ENCODE assay signal across 24 mouse cellular contexts in genomic region chr11:61044741-61045140, GRCm38 (mm10). TPM values are rescaled to one million over a fixed set of nuclear protein-coding genes. Genes with fewer than 3 reads are reported as not detected.
A peak's percentile ranks its signal among the peaks of the same experiment; 100 is the strongest.
DNase-seq lines count a peak whose midpoint lies in the region; ATAC-seq and TF ChIP-seq lines count a peak whose summit lies in the region.
"Had no signal": no experiment of that assay in that cellular context is flagged by ENCODE, and none has a peak within 500 bp of the region (broad histone marks: within the 10 kb centered on the region; RNA-seq: fewer than 3 reads in every experiment).

No protein-coding gene starts in this region.

- H3K27ac ChIP-seq in cerebellum, adult 2 months (ENCODE audit: insufficient read depth, low read length): no peak overlapping the region
- no peak overlapping the region for H3K27ac ChIP-seq in heart, embryonic 13.5 days (replicated peaks)
- H3K27ac ChIP-seq: embryonic facial prominence, embryonic 10.5 days; embryonic facial prominence, embryonic 13.5 days; forebrain, embryonic 12.5 days; forebrain, embryonic 15.5 days; heart, adult 2 months; heart, embryonic 10.5 days; hindbrain, embryonic 12.5 days; hindbrain, embryonic 15.5 days had no signal

- no peaks in the 10 kb centered on the region for H3K36me3 ChIP-seq in heart, embryonic 13.5 days
- H3K36me3 ChIP-seq: embryonic facial prominence, embryonic 10.5 days; embryonic facial prominence, embryonic 13.5 days; forebrain, embryonic 12.5 days; forebrain, embryonic 15.5 days; heart, embryonic 10.5 days; hindbrain, embryonic 12.5 days; hindbrain, embryonic 15.5 days had no signal

- TF ChIP-seq POLR2A in cerebellum, adult 2 months (IDR thresholded peaks at IDR 0.05; ENCODE audit: borderline replicate concordance, insufficient read depth, low read length): no peak

- peaks cover 72% of the 10 kb centered on the region for H3K4me1 ChIP-seq in cerebellum, adult 2 months (ENCODE audit: control insufficient read depth, insufficient read depth, low read length)
- peaks cover 21% of the 10 kb centered on the region for H3K4me1 ChIP-seq in heart, embryonic 13.5 days

- no peaks in the 10 kb centered on the region for H3K9me3 ChIP-seq in heart, embryonic 13.5 days
- H3K9me3 ChIP-seq: embryonic facial prominence, embryonic 10.5 days; embryonic facial prominence, embryonic 13.5 days; forebrain, embryonic 12.5 days; forebrain, embryonic 15.5 days; heart, embryonic 10.5 days; hindbrain, embryonic 12.5 days; hindbrain, embryonic 15.5 days had no signal

- WGBS in cerebellum, adult 2 months: 17% methylated on average over 5 of the region's 5 CpGs
- WGBS in heart, embryonic 13.5 days: 69% methylated on average over 5 of the region's 5 CpGs

- ATAC-seq in heart, embryonic 13.5 days (ENCODE audit: extremely low read depth, insufficient number of reproducible peaks, low FRiP score, low TSS enrichment): no peak
- ATAC-seq: CD4-positive, CD25-positive, alpha-beta regulatory T cell, adult 4 months; forebrain, embryonic 15.5 days; intestine, postnatal 0 days had no signal

- 0 out of 2 replicates have a peak overlapping the region, but pooled peaks have one; percentile 5 for H3K9ac ChIP-seq in heart, embryonic 13.5 days
- H3K9ac ChIP-seq: embryonic facial prominence, embryonic 13.5 days; forebrain, embryonic 12.5 days; forebrain, embryonic 15.5 days; hindbrain, embryonic 12.5 days; hindbrain, embryonic 15.5 days had no signal

- no peak overlapping the region for H3K4me2 ChIP-seq in heart, embryonic 13.5 days
- H3K4me2 ChIP-seq: embryonic facial prominence, embryonic 13.5 days; forebrain, embryonic 12.5 days; forebrain, embryonic 15.5 days; hindbrain, embryonic 12.5 days; hindbrain, embryonic 15.5 days had no signal

- H3K27me3 ChIP-seq in cerebellum, adult 2 months (ENCODE audit: control insufficient read depth, insufficient read depth, low read length): no peaks in the 10 kb centered on the region
- 0 out of 2 replicates have a peak, but pooled peaks cover 5% of the 10 kb centered on the region for H3K27me3 ChIP-seq in heart, embryonic 13.5 days (replicated peaks)
- H3K27me3 ChIP-seq: embryonic facial prominence, embryonic 13.5 days; forebrain, embryonic 12.5 days; forebrain, embryonic 15.5 days; hindbrain, embryonic 12.5 days; hindbrain, embryonic 15.5 days had no signal

- no peak for TF ChIP-seq CTCF in cerebellum, adult 2 months (IDR thresholded peaks at IDR 0.05; ENCODE audit: borderline replicate concordance, insufficient read depth, low read depth, low read length)

- no peak overlapping the region for H3K4me3 ChIP-seq in cerebellum, adult 2 months (replicated peaks; ENCODE audit: insufficient read depth, low read depth, low read length)
- H3K4me3 ChIP-seq in heart, embryonic 13.5 days: no peak overlapping the region
- H3K4me3 ChIP-seq: embryonic facial prominence, embryonic 10.5 days; embryonic facial prominence, embryonic 13.5 days; erythroblast, embryonic 14.5 days; forebrain, embryonic 12.5 days; forebrain, embryonic 15.5 days; heart, adult 2 months; heart, embryonic 10.5 days; hindbrain, embryonic 12.5 days; hindbrain, embryonic 15.5 days had no signal

- DNase-seq in cerebellum, adult 2 months: peak; percentile 48 to 50
- no peak for DNase-seq in cerebellum, postnatal 14 days
- DNase-seq in heart, adult 18-20 months: no peak
- DNase-seq in right cerebral cortex, postnatal 25 days: peak; percentile 2
- no peak for DNase-seq in right cerebral cortex, postnatal 14 days
- DNase-seq: adrenal gland, adult 2 months; adrenal gland, postnatal 14 days; cerebellum, postnatal 10 days; embryo, embryonic 11 days; gastrocnemius, postnatal 25 days; heart, adult 2 months had no signal

RNA-seq across cellular contexts. Expression of gene Kcnj12, which starts 22.4 kb away (rescaled TPM):
- 80.1 and 87.2 TPM in 2 replicates for polyA plus RNA-seq in cerebellum, adult 2 months (2012; rRNA removed)
- 2.6 and 3.0 TPM in 2 replicates for polyA plus RNA-seq in heart, embryonic 13.5 days (2015; fragmentation: Nextera tagmentation; extraction: Ambion mirVana)
- 10 to 100 TPM; 22.1 to 23.4 TPM for total RNA-seq in heart, adult 18-20 months (2021)
- total RNA-seq: hematopoietic stem cell, adult 5-6 weeks; MEL had no signal
- polyA plus RNA-seq: CD4-positive, CD25-positive, alpha-beta regulatory T cell, adult 4 months had no signal

Comparison
In these comparisons a context has a peak if more than half of its experiments do, and no peak if none do; other contexts are left out.
1. DNase-seq: peak in cerebellum, adult 2 months (2 of 2) and right cerebral cortex, postnatal 25 days (single experiment); none in cerebellum, postnatal 14 days (0 of 2), heart, adult 18-20 months (0 of 2) and right cerebral cortex, postnatal 14 days (single experiment).
2. RNA of gene Kcnj12, which starts 22.4 kb away (polyA plus RNA-seq): 80.1 to 87.2 TPM in cerebellum, adult 2 months; 2.6 to 3.0 TPM in heart, embryonic 13.5 days; every median in the first group is over 10 times any median in the second.